Mouse (Mus musculus): Measurements from ENCODE around the gene Gm3646. TPM values are rescaled to one million over a fixed set of nuclear protein-coding genes. Genes with fewer than 3 reads are reported as not detected.

Gene Gm3646
- total RNA-seq (2021): 1 to 10 TPM; 6.9 to 7.5 TPM

- DNase-seq: peak; percentile 86 to 88
Observed at GRCm38 (mm10) chr1:39805243-39805979, at the start of gene Gm3646. Gene Gm3646, minus strand, starts transcription at chr1:39805332.

GRCm38 (mm10) chr1:39847066-39847465 lies 41.9 kb upstream of the Gm3646 start:
- intact Hi-C loops (cut with DNase I): no loop called here
- DNase-seq: peak in 1 of 2 experiments; percentile 38

More at GRCm38 (mm10) chr1:39805243-39805979, at the start of gene Gm3646:
- intact Hi-C loops (cut with DNase I): no loop called here

DNA sequence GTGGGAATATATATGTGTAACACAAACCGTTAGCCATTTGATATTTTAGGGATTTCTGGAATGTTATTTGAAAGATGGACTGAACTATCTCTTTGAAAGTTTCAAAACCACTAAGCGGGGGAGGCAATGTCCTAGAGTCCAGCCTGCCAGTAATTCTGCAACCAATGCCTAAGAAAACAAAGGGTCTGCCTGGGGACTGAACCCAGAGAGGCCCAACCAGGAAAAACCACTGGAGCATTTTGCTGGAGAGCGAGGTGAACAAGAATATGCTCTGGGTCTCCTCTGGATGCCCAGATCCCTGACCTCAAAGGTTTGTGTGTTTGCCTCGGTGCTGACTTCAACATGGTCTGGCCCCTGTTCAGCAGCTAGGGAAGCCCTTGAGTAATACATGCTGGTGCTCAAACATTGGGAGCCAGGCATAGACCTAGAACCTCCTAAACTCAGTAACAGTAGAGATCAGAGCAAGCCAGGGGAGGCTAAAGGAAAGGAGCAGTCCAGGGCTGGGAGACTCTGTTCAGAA lies 41.0 kb upstream of the Gm3646 start:
- DNase-seq: peak; percentile 38 to 43
- intact Hi-C loops (cut with DNase I): no loop called here

- intact Hi-C loops (cut with DNase I): no loop called here
- DNase-seq: no peak
Observed at GRCm38 (mm10) chr1:39843328-39843727, 38.2 kb upstream of the Gm3646 start.

DNA sequence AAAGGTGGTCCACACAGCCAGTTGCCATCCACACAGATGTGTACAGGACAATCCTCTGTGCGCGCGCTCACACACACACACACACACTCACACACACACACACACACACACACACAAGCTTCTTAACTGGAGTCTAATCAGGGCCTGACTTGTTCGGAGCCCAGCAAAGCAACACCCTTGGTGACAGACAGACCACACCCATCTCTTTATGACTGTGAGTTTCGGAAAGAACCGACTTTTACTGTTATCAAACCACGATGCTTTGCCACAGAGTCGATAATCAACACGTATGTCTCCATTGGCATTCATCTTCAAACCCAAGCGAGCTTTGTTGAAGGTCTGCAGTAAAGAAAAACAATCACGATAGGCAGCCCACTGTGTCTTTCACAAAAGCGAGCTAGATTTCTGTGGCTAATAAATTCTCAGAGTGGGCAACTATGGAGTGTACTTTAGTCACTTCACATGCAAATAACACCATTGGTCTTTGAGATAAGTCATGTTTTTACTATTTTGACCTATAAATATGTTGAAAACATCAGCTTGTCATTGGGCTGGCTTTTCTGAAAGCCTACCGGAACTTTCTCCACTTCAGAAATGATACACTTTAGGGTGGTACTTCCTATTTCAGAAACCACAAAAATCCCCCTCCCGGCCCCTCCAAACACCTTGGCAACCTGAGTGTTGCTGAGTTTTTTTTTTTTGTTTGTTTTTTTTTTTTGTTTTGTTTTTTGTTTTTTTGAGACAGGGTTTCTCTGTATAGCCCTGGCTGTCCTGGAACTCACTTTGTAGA lies 37.3 kb upstream of the Gm3646 start:
- DNase-seq: no peak
- intact Hi-C loops (cut with DNase I): no loop called here

GRCm38 (mm10) chr1:39840856-39841255 lies 35.7 kb upstream of the Gm3646 start:
- intact Hi-C loops (cut with DNase I): no loop called here
- DNase-seq: no peak

DNA sequence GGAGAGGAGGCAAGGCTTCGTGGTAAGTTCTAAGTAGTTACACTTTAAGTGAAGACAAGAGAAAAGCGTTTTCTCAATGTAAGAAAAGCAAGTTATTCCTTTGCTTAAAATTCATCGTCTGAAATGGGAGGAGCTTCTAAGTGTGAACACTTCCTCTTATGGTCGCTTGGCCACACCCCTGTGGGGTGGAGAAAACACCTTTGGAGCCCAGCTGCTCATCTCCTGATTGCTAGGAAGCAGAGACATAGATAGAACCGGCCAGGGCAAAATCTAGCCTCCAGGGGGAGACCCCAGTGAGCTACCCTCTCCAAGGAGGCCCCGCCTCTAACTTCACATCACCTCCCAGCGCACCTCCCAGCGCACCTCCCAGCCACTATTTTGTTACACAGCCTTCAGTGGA lies 34.7 kb upstream of the Gm3646 start:
- DNase-seq: no peak
- intact Hi-C loops (cut with DNase I): loop anchor here (2.0 kb wide), 1 partner anchor 67 kb away; no protein-coding TSS in a partner anchor

DNA sequence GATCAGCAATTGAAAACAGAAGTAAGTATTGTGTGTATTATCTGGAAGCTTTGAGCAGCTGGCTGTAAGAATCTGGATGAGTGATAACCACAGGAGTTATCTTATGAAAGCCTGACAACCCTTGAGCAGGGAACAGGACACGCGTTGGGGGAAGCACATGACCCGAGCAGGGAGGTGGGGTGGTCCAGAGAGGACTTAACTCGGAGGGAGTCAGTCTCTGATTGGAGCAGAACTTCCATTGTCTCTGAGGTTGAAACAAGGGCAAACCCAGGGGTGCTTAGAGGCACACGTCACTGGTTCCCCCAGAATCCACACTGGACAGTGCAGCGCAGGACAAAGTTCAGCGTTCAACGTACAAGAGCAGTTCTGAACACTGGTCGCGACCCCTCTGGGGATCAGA lies 34.1 kb upstream of the Gm3646 start:
- intact Hi-C loops (cut with DNase I): loop anchor here (2.0 kb wide), 1 partner anchor 66 kb away; no protein-coding TSS in a partner anchor
- DNase-seq: no peak

DNA sequence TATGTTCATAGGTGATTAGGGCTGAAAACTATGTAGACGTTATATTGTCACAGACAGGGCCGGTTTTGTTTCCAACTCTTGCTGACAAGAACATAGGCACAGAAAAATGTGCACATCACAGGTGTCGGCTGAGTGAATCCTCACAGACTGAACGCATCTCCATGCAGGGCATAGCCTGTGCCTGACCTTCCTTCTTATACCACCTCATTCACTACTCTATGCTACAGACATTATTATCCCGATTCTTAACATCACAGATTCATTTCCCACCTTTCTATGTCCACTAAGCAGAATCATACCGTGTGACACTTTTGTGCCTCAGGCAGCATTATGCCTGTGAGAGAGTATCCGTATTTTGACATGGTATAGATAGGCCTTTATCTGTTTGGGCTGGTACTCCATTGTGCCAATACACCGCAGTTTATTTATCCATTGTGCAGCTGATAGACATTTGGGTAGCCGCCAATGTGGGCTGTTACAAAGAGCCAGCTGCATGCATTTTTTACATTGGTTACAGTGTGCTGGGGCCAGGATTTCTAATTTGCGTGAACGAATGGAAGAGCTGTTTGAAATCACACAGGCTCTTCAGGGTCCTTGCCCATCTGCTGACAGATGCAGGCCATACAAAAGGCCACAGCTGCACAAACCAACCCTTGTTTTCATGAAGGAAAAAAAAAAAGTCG lies 33.5 kb upstream of the Gm3646 start:
- intact Hi-C loops (cut with DNase I): loop anchor here (2.0 kb wide), 1 partner anchor 66 kb away; no protein-coding TSS in a partner anchor
- peak in 1 of 2 experiments; percentile 30 for DNase-seq

DNA sequence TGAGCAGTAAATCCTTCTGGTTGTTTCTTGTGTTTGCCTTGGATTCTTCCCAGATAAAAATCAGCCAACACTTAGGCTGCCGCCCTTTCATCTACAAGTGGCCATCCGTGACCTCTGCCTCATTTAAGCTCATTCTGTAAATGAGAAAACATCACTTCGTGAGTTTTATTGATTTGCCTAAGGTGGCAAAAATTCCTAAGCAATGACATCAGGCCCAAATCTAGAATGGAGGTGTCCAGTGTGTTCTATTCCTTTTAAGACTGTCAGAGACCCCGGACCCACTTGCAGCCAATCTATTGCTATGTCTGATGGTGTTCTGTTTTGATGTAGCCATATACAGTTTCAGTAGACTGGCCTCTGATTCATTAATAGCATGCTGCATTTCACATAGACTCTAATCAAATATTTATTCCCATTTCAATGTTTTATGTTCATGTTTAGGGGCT lies 26.5 kb upstream of the Gm3646 start:
- DNase-seq: no peak
- intact Hi-C loops (cut with DNase I): no loop called here

- no peak for DNase-seq
- intact Hi-C loops (cut with DNase I): no loop called here
Observed at GRCm38 (mm10) chr1:39830786-39831593, 25.9 kb upstream of the Gm3646 start.

GRCm38 (mm10) chr1:39824902-39825301 lies 19.8 kb upstream of the Gm3646 start:
- no peak for DNase-seq

DNA sequence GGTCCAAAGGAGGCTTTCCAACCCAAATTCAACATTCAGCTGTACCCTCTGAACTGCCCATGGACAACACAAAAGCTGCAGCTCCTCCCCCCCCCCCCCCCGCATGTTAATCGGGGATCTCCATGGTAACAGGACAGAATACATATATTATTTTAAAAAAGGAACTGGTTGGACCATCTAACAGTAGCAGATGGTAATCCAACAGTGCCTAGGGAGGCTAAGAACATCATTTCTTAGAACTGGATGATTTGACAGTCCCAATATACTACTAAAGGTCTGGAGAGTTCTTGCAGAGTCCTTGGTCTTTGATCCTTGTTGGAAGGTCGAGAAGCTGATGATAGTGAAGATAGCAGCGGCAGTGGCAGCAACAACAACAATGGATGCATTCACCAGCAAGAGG lies 19.1 kb upstream of the Gm3646 start:
- intact Hi-C loops (cut with DNase I): no loop called here
- no peak for DNase-seq

More at GRCm38 (mm10) chr1:39824902-39825301, 19.8 kb upstream of the Gm3646 start:
- intact Hi-C loops (cut with DNase I): no loop called here

DNA sequence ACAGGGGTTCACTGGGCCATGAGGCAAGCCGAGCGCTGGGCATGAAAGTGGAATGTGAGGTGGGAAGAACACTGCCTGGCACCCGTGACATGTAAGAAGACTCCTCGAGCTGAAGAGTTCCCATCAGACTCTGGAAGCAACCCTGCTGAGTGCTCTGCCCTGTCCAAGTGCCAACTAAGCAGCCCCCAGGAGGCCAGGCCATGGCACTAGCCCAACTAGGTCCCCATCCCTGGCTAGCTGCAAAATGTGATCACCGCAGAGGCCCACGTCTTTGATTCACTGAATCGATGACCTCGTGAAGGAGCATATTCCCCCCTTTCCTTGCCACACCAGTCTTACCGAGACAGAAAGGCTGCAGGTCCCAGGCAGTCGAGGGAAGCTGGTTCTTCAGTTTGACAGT lies 14.5 kb upstream of the Gm3646 start:
- no peak for DNase-seq
- intact Hi-C loops (cut with DNase I): no loop called here

DNA sequence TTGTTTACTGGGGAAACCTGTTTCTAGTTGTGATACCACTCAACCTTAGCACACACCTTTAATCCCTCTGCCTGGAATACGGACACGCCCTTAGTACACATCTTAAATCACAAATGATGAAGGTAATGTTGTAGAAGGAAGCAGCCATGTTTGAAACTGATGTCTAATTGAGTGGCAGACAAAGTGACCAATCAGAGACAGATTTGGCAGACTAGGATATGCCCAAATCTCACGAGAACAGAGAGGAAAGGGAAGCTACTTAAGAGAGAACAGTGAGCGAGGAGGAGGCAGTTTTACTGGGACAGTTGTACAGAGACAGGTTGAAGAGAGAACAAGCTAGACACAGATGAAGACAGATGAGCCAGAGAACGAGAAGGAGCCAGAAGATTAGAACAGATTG lies 10.6 kb upstream of the Gm3646 start:
- intact Hi-C loops (cut with DNase I): no loop called here

GRCm38 (mm10) chr1:39813067-39813466 lies 7.9 kb upstream of the Gm3646 start:
- intact Hi-C loops (cut with DNase I): no loop called here
- DNase-seq: no peak

More for the DNA sequence above, 10.6 kb upstream of the Gm3646 start:
- no peak for DNase-seq

DNA sequence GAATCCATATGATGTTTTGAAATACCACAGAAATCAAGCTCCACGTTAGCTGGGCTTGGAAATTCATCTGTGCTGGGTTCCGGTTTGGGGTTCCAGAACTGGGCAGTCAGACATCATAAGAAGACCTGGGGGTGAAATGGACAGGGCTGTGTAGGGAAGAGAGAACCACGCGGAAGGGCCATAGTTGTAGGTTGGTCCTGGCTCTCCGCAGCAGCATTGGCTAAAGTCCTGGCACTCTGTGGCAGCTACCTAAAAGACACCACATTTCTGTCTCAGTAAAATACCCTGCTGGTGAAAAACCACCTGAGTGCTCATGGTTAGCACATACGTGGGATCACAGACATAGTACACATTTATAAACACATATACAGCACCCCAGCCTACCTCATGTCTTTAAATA lies 343 bp downstream of the Gm3646 start:
- intact Hi-C loops (cut with DNase I): no loop called here
- DNase-seq: peak in 1 of 2 experiments; percentile 38

DNA sequence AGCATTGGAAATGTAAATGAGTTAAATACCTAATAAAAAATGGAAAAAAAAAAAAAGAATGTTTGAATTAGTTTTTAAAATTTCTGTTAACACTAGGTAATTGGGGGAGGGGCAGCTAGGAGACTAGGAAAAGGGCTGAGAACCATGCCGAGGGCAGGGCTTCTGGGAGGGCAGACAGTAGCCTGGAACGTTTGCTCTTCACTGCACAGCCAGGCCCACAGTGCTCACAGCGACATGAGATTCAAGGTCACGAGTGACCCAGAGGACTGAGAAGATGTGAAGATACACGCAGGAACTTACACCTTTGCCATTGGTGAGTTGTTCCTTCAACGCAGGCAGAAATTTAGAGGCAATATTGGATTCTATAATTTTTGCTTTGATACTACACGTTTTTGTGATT lies 2.2 kb downstream of the Gm3646 start:
- intact Hi-C loops (cut with DNase I): no loop called here
- no peak for DNase-seq

DNA sequence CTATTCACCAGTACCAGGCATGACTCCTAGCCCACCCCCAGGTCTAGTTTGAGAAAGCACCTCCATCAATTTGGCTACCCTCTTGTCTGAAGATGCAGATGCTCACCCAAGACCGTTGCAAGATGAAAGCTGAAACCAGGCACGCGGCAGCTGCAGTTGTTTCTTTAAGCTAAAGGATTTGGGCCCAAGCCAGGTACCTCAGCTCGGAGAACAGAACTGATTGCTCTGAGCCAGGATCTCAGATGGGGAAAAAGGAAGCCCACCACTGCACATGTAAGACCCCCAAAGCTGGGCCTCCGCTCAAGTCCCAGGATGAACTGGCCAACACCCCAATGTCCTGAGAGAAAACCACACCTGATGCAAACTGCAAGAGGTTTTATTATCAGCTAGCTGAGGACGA lies 7.6 kb downstream of the Gm3646 start:
- intact Hi-C loops (cut with DNase I): loop anchor here (2.0 kb wide), 1 partner anchor 15 kb away; no protein-coding TSS in a partner anchor

GRCm38 (mm10) chr1:39796765-39797164 lies 8.4 kb downstream of the Gm3646 start:
- DNase-seq: no peak
- intact Hi-C loops (cut with DNase I): loop anchor here (2.0 kb wide), 1 partner anchor 14 kb away; no protein-coding TSS in a partner anchor

More for the DNA sequence above, 7.6 kb downstream of the Gm3646 start:
- DNase-seq: no peak
